Mouse (Mus musculus) ES-E14 (cell line): Measurements from ENCODE around the gene Fam89a.

Experiments
- HCFC1 ChIP-seq: IDR thresholded peaks from 2 replicates; pipeline ENCODE4 v1.6.1; 2012; ENCODE audit warnings: low read length, inconsistent platforms, borderline replicate concordance; ENCODE audit not compliant: insufficient read depth
- ZC3H11A ChIP-seq: IDR thresholded peaks from 2 replicates; pipeline ENCODE4 v1.6.1; 2012; ENCODE audit warnings: low read depth, mild to moderate bottlenecking, inconsistent platforms, low read length, borderline replicate concordance

GRCm38 (mm10) chr8:124720938-124721861 lies 30.4 kb downstream of the Fam89a start:
- no peak for TF ChIP-seq ZC3H11A
- TF ChIP-seq HCFC1: no peak
